Mouse (Mus musculus) hindbrain, embryonic 12.5 days (tissue): ENCODE results near the gene Pip4k2c. TPM values are rescaled to one million over a fixed set of nuclear protein-coding genes. Genes with fewer than 3 reads are reported as not detected.
"Not testable (repeated sequence)": the region's sequence is repeated elsewhere in the genome, so short reads cannot be mapped to it uniquely, and the experiment has no call there.

Experiments
- ATAC-seq: fragments of 200-750 bp; cut with Nextera tagmentation; 2 replicates; pipeline ENCODE4 v1.8.0; 2017; ENCODE audit warnings: moderate TSS enrichment; ENCODE audit not compliant: low FRiP score
- H3K27ac ChIP-seq: fragments of 300-500 bp; sonication (generic); 2 replicates; pipeline ENCODE4 v1.5.1; 2016; ENCODE audit warnings: mild to moderate bottlenecking
- H3K27me3 ChIP-seq: fragments of 300-500 bp; sonication (generic); 2 replicates; pipeline ENCODE4 v1.6.1; 2016; ENCODE audit warnings: mild to moderate bottlenecking
- H3K36me3 ChIP-seq: fragments of 300-500 bp; sonication (generic); 2 replicates; pipeline ENCODE4 v1.6.1; 2016; ENCODE audit warnings: mild to moderate bottlenecking
- H3K4me1 ChIP-seq: fragments of 300-500 bp; sonication (generic); 2 replicates; pipeline ENCODE4 v1.6.1; 2016
- H3K4me2 ChIP-seq: fragments of 300-500 bp; sonication (generic); replicated peaks from 2 replicates; pipeline ENCODE4 v1.6.1; 2016; ENCODE audit warnings: mild to moderate bottlenecking
- H3K4me3 ChIP-seq: fragments of 300-500 bp; sonication (generic); 2 replicates; pipeline ENCODE4 v1.5.1; 2016; ENCODE audit warnings: mild to moderate bottlenecking
- H3K9ac ChIP-seq: fragments of 300-500 bp; sonication (generic); 2 replicates; pipeline ENCODE4 v1.6.1; 2016; ENCODE audit warnings: mild to moderate bottlenecking, moderate library complexity
- H3K9me3 ChIP-seq: fragments of 300-500 bp; sonication (generic); replicated peaks from 2 replicates; pipeline ENCODE4 v1.6.1; 2016; ENCODE audit warnings: mild to moderate bottlenecking
- WGBS: fragments of 180-500 bp; shearing (Covaris S2); methylation state at CpG from one replicate; pipeline ENCODE4 v1.1.7; 2016; 5-methylcytosine and 5-hydroxymethylcytosine counted together
- polyA plus RNA-seq: library from polyadenylated mRNA; unstranded; fragments of >200 nt; fragmentation: Nextera tagmentation; extraction: Ambion mirVana; gene quantifications from 2 replicates; pipeline ENCODE4 v1.2.1, GENCODE M21; 2016

The Pip4k2c gene
- polyA plus RNA-seq, 1 experiment from 2014 or later = 24.9 TPM

- H3K4me2 ChIP-seq = no peak overlapping the region
- WGBS = 92% methylated on average over 4 of the region's 4 CpGs
- no peak for ATAC-seq
- H3K36me3 ChIP-seq = no peaks in the 10 kb centered on the region
- H3K9me3 ChIP-seq = no peaks in the 10 kb centered on the region
- H3K4me1 ChIP-seq = peaks cover 9% of the 10 kb centered on the region; the same call in 1 of the 2 replicates
- peaks cover 43% of the 10 kb centered on the region for H3K27me3 ChIP-seq
- peak overlapping the region; percentile 87; the same call in 1 of the 2 replicates for H3K9ac ChIP-seq
- H3K4me3 ChIP-seq = no peak overlapping the region
- no peak overlapping the region for H3K27ac ChIP-seq
Observed at GRCm38 (mm10) chr10:127164190-127164589, 47.2 kb downstream of the Pip4k2c start.

DNA sequence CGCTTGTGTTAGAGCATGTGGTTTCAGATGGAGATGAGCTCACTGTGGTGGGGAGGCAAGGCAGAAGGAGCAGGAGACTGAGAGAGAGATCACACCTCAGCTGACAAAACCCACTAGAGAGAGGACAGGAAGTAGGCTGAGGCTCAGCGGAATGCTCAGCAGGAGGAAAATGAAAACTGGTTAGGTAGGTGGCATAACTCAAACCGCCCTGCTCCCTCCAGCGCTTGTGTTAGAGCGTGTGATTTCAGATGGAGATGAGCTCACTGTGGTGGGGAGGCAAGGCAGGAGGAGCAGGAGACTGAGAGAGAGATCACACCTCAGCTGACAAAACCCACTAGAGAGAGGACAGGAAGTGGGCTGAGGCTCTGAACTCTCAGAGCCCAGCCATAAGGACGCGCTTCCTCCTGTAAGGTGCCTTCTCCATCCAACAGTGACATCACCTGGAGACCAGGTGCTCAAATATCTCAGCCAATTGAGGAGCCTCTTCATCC is 48.6 kb downstream of the Pip4k2c start:
- not testable (repeated sequence) for H3K4me3 ChIP-seq, H3K9ac ChIP-seq, H3K4me2 ChIP-seq, ATAC-seq, H3K9me3 ChIP-seq, H3K36me3 ChIP-seq, H3K4me1 ChIP-seq, H3K27ac ChIP-seq
- 57% methylated on average over 7 of the region's 7 CpGs for WGBS
- H3K27me3 ChIP-seq = peaks cover 30% of the 10 kb centered on the region

DNA sequence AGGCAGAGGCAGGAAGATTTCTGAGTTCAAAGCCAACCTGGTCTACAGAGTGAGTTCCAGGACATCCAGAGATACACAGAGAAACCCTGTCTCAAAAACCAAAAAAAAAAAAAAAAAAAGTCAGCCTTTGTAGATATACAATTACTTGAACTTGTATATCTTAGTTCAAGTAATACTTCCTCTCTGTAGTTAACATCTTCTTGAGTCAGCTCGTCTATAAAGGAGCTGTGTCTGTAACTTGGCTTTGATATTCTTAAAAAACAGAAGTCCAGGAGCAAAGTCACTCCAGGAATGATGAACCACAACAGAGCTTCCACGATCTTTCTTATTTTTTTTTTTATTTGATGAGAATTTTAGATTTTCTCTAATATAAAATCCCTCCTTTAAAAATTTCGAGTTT is 50.7 kb downstream of the Pip4k2c start:
- H3K9ac ChIP-seq = no peak overlapping the region
- H3K9me3 ChIP-seq = no peaks in the 10 kb centered on the region
- H3K4me1 ChIP-seq = 0 out of 2 replicates have a peak, but pooled peaks cover 3% of the 10 kb centered on the region
- H3K36me3 ChIP-seq = no peaks in the 10 kb centered on the region
- H3K4me3 ChIP-seq = no peak overlapping the region
- no peak for ATAC-seq
- peaks cover 9% of the 10 kb centered on the region for H3K27me3 ChIP-seq
- H3K4me2 ChIP-seq = no peak overlapping the region
- no peak overlapping the region for H3K27ac ChIP-seq
- WGBS = 69% methylated on average over 3 of the region's 3 CpGs

DNA sequence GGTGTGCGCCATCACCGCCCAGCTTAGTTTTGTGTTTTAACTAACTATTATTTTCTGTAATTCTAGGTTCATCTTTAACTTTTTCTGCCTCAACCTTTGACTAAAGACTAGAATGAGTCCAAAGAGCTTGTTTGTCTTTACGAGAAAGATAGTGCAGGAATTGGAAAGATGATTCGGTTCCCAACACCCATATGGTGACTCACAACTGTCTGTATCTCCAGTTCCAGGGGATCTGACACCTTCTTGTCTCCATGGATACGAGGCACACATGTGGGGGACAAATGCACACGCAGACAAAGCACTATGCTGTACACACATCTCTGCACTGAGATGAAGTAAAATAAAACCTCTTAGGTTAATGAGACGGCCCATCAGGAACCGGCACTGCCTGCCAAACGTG is 51.3 kb downstream of the Pip4k2c start:
- Histone ChIP-seq H3K27ac (no peak overlapping the region), H3K4me3 (no peak overlapping the region), H3K4me1 (no peaks in the 10 kb centered on the region), H3K36me3 (no peaks in the 10 kb centered on the region), H3K4me2 (no peak overlapping the region), H3K9ac (no peak overlapping the region), H3K9me3 (no peaks in the 10 kb centered on the region), H3K27me3 (peaks cover 3% of the 10 kb centered on the region; the same call in 1 of the 2 replicates)
- WGBS = 84% methylated on average over 9 of the region's 9 CpGs
- ATAC-seq = no peak

DNA sequence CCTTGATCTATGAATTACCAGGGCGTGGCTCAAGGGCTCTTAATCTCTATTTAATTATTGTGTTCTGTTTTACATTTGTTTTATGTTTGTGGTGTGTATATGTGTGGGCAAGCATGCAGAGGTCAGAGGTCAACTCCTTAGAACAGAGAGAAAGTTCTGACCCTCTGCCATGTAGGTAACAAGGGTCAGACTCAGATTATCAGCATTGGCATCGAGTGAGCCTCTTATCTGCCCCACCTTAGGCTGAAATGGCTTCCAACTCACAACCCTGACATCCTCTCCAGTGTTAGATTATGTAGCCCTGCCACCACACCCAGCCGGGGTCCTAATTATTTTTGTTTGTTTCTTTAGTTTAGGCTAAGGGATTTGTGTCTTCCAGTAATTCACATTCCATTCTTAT is 52.9 kb downstream of the Pip4k2c start:
- Histone ChIP-seq H3K9ac (no peak overlapping the region), H3K4me3 (no peak overlapping the region), H3K4me2 (no peak overlapping the region), H3K27me3 (peaks cover 2% of the 10 kb centered on the region; the same call in 1 of the 2 replicates), H3K36me3 (no peaks in the 10 kb centered on the region), H3K4me1 (no peaks in the 10 kb centered on the region), H3K9me3 (no peaks in the 10 kb centered on the region), H3K27ac (no peak overlapping the region)
- ATAC-seq = no peak
- WGBS = 70% methylated on average over 3 of the region's 3 CpGs

- Histone ChIP-seq H3K4me2 (no peak overlapping the region), H3K27ac (no peak overlapping the region), H3K36me3 (no peaks in the 10 kb centered on the region), H3K9ac (no peak overlapping the region), H3K27me3 (peaks cover 2% of the 10 kb centered on the region; the same call in 1 of the 2 replicates), H3K9me3 (no peaks in the 10 kb centered on the region), H3K4me1 (no peaks in the 10 kb centered on the region), H3K4me3 (no peak overlapping the region)
- no peak for ATAC-seq
- WGBS = 96% methylated on average over 1 of the region's 1 CpGs
Observed at GRCm38 (mm10) chr10:127156511-127156910, 54.9 kb downstream of the Pip4k2c start.

GRCm38 (mm10) chr10:127156089-127156488 is 55.3 kb downstream of the Pip4k2c start:
- no peaks in the 10 kb centered on the region for H3K9me3 ChIP-seq
- H3K27me3 ChIP-seq = peaks cover 2% of the 10 kb centered on the region; the same call in 1 of the 2 replicates
- no peak overlapping the region for H3K4me3 ChIP-seq
- H3K4me2 ChIP-seq = no peak overlapping the region
- no peaks in the 10 kb centered on the region for H3K4me1 ChIP-seq
- WGBS = 100% methylated on average over 1 of the region's 1 CpGs
- no peak overlapping the region for H3K9ac ChIP-seq
- no peaks in the 10 kb centered on the region for H3K36me3 ChIP-seq
- no peak for ATAC-seq
- no peak overlapping the region for H3K27ac ChIP-seq

DNA sequence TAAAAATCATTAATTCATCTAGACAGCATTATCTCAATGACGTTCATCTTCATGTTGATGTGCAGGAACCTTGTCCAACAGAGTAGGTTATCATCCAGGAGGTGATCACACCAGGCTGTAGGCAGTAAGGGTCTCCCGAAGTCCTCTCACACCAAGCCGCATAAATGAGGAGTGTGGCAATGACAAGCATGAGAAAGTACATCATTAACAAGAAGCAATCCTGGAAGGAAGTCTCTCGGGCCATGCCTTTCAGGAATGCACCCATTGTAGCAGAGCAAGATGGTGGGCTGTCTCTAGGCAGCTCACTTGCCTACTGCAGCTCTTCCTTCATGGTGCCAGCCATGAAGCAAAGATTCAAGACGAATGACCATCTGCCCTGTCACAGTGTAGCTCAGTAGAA is 56.7 kb downstream of the Pip4k2c start:
- H3K9ac ChIP-seq = no peak overlapping the region
- no peak for ATAC-seq
- 88% methylated on average over 5 of the region's 5 CpGs for WGBS

GRCm38 (mm10) chr10:127154241-127154640 is 57.1 kb downstream of the Pip4k2c start:
- Histone ChIP-seq H3K9ac (no peak overlapping the region), H3K4me2 (no peak overlapping the region), H3K27me3 (peaks cover 2% of the 10 kb centered on the region; the same call in 1 of the 2 replicates), H3K36me3 (no peaks in the 10 kb centered on the region), H3K4me3 (no peak overlapping the region), H3K4me1 (no peaks in the 10 kb centered on the region), H3K27ac (no peak overlapping the region), H3K9me3 (no peaks in the 10 kb centered on the region)
- 92% methylated on average over 2 of the region's 2 CpGs for WGBS
- ATAC-seq = no peak

More for the DNA sequence above, 56.7 kb downstream of the Pip4k2c start:
- Histone ChIP-seq H3K4me3 (no peak overlapping the region), H3K36me3 (no peaks in the 10 kb centered on the region), H3K27ac (no peak overlapping the region), H3K4me1 (no peaks in the 10 kb centered on the region), H3K9me3 (no peaks in the 10 kb centered on the region), H3K27me3 (peaks cover 2% of the 10 kb centered on the region; the same call in 1 of the 2 replicates), H3K4me2 (no peak overlapping the region)

- Histone ChIP-seq H3K9me3 (no peaks in the 10 kb centered on the region), H3K4me3 (no peak overlapping the region)
- WGBS = 93% methylated on average over 7 of the region's 7 CpGs
Observed at GRCm38 (mm10) chr10:127153323-127153722, 58.1 kb downstream of the Pip4k2c start.

DNA sequence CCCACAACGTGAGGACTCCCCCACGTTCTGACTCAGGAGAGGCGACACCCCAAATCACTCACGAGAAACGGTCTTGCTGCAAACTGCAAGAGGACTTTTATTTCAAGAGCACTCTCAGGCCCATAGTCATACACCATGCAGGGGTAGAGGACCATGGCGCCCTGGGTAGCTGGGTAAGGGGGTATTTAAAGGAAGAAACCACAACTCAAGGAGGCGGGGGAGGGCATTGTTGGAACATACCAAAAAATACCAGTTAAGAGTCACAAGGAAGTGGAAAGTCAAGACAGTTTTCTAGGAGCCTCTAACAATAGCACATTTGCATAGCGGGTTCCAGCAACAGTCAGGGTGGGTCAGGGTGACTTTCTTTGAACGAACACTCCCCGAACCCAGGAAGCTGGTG is 58.8 kb downstream of the Pip4k2c start:
- not testable (repeated sequence) for H3K9me3 ChIP-seq, ATAC-seq, H3K4me1 ChIP-seq, H3K36me3 ChIP-seq, H3K27me3 ChIP-seq, H3K4me3 ChIP-seq, H3K4me2 ChIP-seq, H3K9ac ChIP-seq, H3K27ac ChIP-seq
- 85% methylated on average over 10 of the region's 10 CpGs for WGBS

More at GRCm38 (mm10) chr10:127153323-127153722, 58.1 kb downstream of the Pip4k2c start:
- ATAC-seq = no peak
- H3K9ac ChIP-seq = no peak overlapping the region
- no peaks in the 10 kb centered on the region for H3K36me3 ChIP-seq
- no peaks in the 10 kb centered on the region for H3K4me1 ChIP-seq
- no peak overlapping the region for H3K27ac ChIP-seq
- no peak overlapping the region for H3K4me2 ChIP-seq
- peaks cover 2% of the 10 kb centered on the region; the same call in 1 of the 2 replicates for H3K27me3 ChIP-seq

DNA sequence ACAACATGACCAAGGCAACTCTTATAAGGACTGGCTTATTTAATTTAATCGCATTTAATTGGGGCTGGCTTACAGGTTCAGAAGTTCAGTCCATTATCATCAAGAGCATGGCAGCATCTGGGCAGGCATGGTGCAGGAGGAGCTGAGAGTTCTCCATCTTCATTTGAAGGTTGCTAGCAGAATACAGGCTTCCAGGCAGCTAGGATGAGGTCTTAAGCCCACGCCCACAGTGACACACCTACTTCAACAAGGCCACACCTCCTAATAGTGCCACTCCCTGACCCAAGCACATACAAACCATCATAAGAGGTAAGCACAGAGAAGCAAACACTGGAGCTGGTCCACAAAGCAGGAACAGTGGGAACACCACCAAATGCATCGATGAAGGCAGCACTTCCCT is 60.2 kb downstream of the Pip4k2c start:
- not testable (repeated sequence) for H3K4me2 ChIP-seq, H3K36me3 ChIP-seq, H3K4me3 ChIP-seq, H3K9ac ChIP-seq, H3K9me3 ChIP-seq, H3K27me3 ChIP-seq, H3K4me1 ChIP-seq, H3K27ac ChIP-seq, ATAC-seq
- WGBS = 89% methylated on average over 3 of the region's 3 CpGs

DNA sequence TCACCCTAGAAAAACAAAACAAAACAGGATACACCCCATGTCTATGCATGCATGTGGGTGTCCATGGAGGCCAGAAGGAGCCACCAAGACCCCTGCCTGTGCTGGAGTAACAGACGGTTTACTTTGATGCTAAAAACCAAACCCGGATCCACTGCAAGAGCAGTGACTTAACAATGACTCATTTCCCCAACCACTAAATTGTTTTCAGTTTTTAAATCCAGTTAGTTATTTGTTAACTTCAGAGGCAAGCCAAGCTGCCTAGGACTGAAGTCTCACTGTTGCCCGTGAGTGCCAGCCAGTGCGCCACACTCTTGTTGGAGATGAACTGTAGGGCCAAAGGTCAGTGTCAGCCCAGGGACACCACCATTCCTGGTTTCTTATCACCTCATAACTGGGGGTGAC is 60.9 kb downstream of the Pip4k2c start:
- 81% methylated on average over 4 of the region's 4 CpGs for WGBS
- H3K9me3 ChIP-seq = no peaks in the 10 kb centered on the region

More for the DNA sequence above, 60.9 kb downstream of the Pip4k2c start:
- Histone ChIP-seq H3K4me1 (no peaks in the 10 kb centered on the region), H3K9ac (no peak overlapping the region), H3K27ac (no peak overlapping the region), H3K36me3 (no peaks in the 10 kb centered on the region), H3K4me3 (no peak overlapping the region), H3K27me3 (peaks cover 2% of the 10 kb centered on the region; the same call in 1 of the 2 replicates), H3K4me2 (no peak overlapping the region)
- no peak for ATAC-seq
